Mouse (Mus musculus): ENCODE measurements around the gene Gm49320. TPM values are rescaled to one million over a fixed set of nuclear protein-coding genes. Genes with fewer than 3 reads are reported as not detected.
A peak's percentile ranks its signal among the peaks of the same experiment; 100 is the strongest.

Gm49320 gene
- polyA plus RNA-seq, 1 experiment from 2014 or later, result 0.34 TPM

GRCm38 (mm10) chr8:4263105-4263791 is 24.6 kb downstream of the Gm49320 start:
- H3K4me1 ChIP-seq (replicated peaks), result peaks cover 13% of the 10 kb centered on the region
- 80% methylated on average over 8 of the region's 8 CpGs for WGBS
- ATAC-seq (replicated peaks; ENCODE audit: insufficient number of reproducible peaks, insufficient read depth, low FRiP score, low read depth), result no peak
- no peaks in the 10 kb centered on the region for H3K9me3 ChIP-seq (replicated peaks)
- H3K36me3 ChIP-seq, result peaks cover 81% of the 10 kb centered on the region
- H3K9ac ChIP-seq, result no peak overlapping the region
- no peak overlapping the region for H3K4me2 ChIP-seq
- no peak overlapping the region for H3K4me3 ChIP-seq
- no peak overlapping the region for H3K27ac ChIP-seq
- no peaks in the 10 kb centered on the region for H3K27me3 ChIP-seq

GRCm38 (mm10) chr8:4265160-4265914 is 26.7 kb downstream of the Gm49320 start:
- Histone ChIP-seq H3K4me3 (no peak overlapping the region), H3K27ac (no peak overlapping the region), H3K4me2 (no peak overlapping the region), H3K9ac (no peak overlapping the region), H3K9me3 (replicated peaks) (no peaks in the 10 kb centered on the region), H3K27me3 (no peaks in the 10 kb centered on the region), H3K4me1 (replicated peaks) (no peaks in the 10 kb centered on the region), H3K36me3 (peaks cover 92% of the 10 kb centered on the region)
- ATAC-seq (replicated peaks; ENCODE audit: insufficient number of reproducible peaks, insufficient read depth, low FRiP score, low read depth), result no peak
- 90% methylated on average over 15 of the region's 15 CpGs for WGBS

DNA sequence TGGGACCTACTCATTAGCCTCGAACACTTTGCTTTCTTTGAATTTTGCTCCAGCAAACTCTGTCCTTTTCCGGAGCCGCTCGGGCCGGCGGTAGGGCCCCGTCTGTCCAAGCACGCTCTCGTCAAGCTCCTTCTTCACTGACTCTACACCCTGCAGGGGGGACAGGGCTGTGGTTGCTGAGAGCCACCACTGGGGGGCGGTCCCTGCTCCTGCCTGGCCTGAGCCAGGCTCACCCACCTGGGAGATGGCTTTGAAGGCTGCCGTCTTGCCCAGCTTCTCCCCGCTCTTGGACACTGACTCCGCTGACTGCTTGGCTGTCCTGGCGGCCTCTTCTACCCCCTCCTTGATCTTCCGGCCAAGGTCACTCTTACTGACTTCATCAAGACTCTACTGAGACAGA is 29.0 kb downstream of the Gm49320 start:
- Histone ChIP-seq H3K4me1 (replicated peaks) (no peaks in the 10 kb centered on the region), H3K36me3 (peaks cover 91% of the 10 kb centered on the region), H3K4me3 (no peak overlapping the region), H3K9ac (no peak overlapping the region), H3K27me3 (no peaks in the 10 kb centered on the region), H3K9me3 (replicated peaks) (no peaks in the 10 kb centered on the region), H3K4me2 (no peak overlapping the region), H3K27ac (no peak overlapping the region)
- ATAC-seq (replicated peaks; ENCODE audit: insufficient number of reproducible peaks, insufficient read depth, low FRiP score, low read depth), result no peak; the same call in 1 of the 2 replicates
- 79% methylated on average over 15 of the region's 15 CpGs for whole genome bisulfite sequencing

DNA sequence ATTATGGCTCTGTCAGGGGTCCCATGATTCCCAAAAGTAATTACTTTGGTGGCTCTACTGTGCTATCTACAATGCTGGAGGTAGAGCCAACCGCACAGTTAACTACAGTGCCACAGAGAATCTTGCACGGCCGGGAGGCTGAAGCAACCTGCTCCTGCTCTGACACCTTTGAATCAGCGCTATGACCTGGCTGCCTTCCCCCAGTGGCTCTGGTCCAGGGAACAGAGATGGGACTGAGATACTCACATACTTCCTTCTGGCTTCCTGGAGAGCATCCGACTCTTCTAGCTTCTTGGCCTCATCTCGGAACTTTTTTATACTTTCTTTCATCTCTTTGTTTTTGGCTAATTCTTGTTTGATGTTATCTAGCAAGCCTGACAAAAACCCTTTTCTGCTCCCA is 30.9 kb downstream of the Gm49320 start:
- Histone ChIP-seq H3K4me1 (replicated peaks) (peaks cover 3% of the 10 kb centered on the region), H3K9ac (no peak overlapping the region), H3K27me3 (no peaks in the 10 kb centered on the region), H3K4me3 (no peak overlapping the region), H3K4me2 (no peak overlapping the region), H3K9me3 (replicated peaks) (no peaks in the 10 kb centered on the region), H3K36me3 (peaks cover 91% of the 10 kb centered on the region), H3K27ac (no peak overlapping the region)
- ATAC-seq (replicated peaks; ENCODE audit: insufficient number of reproducible peaks, insufficient read depth, low FRiP score, low read depth), result no peak
- 88% methylated on average over 6 of the region's 6 CpGs for WGBS

DNA sequence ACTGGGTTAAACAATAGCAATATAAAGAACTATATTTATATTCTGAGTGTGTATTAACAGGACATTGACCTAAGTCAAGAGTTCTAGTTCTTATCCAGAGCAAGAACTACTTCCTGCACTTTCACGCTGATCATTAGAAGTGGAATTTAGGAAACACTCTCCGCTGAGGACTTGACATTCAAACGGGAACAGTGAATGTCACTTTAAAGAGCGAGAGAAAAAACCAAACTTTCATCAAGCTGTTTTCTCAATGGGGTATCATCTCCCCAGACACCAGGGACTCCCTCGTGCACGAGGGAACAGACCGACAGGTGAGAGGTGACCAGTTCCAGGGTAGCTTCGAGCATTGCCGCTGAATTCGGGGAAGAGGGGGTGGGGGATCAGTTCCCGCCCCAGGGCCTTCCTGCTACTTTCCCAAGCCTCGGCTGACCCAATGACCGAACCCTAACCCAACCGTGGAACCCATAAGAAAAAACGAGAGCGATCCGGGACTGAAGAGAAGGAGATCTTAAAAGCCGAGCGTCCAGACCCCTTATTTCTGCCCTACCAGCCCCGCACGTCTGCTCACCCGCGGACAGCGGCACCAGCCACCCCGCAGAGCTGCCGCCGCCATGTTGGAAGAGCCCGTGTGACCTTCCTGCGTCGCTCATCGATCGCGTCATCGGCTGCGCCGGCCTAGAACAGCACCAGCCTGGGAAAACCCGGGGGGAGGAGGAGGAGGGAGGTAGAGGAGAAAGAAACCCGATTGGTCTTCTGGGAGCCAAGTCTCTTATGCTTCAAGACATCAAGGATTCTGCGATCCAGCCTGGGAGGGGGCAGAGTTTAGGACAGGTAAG is 36.8 kb downstream of the Gm49320 start, which contains the start of gene Timm44:
Gene Timm44 (minus strand): TSS at position 639 of the 836 bp plus-strand sequence.
- H3K9me3 ChIP-seq (replicated peaks), result no peaks in the 10 kb centered on the region
- peak; percentile 93 for ATAC-seq (replicated peaks; ENCODE audit: insufficient number of reproducible peaks, insufficient read depth, low FRiP score, low read depth)
- peak within 1 kb of the TSS; percentile 82 for H3K4me2 ChIP-seq
- no peaks in the 10 kb centered on the region for H3K27me3 ChIP-seq
- peaks cover 13% of the 10 kb centered on the region for H3K4me1 ChIP-seq (replicated peaks)
- peak within 1 kb of the TSS; percentile 80 for H3K9ac ChIP-seq
- H3K27ac ChIP-seq, result peak within 1 kb of the TSS; percentile 79
- H3K4me3 ChIP-seq, result peak within 1 kb of the TSS; percentile 79
- peaks cover 32% of the 10 kb centered on the region for H3K36me3 ChIP-seq
- under 1% methylated on average over 39 of the region's 39 CpGs for WGBS

DNA sequence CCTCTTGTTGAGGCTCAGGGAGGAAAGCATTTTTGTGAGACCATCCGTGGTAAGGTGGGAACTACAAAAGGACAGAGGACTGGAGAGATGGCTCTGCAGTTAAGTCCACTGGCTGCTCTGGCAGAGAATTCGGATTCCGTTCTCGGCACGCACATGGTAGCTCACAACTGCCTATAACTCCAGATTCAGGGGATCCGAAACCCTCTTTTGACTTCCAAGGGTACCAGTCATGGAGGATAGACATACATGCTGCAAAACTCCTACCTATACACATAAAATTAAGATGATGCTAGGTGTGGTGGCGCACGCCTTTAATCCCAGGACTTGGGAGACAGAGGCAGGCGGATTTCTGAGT is 37.4 kb downstream of the Gm49320 start:
- WGBS, result 25% methylated on average over 9 of the region's 9 CpGs
- Histone ChIP-seq H3K9me3 (replicated peaks) (no peaks in the 10 kb centered on the region), H3K4me3 (peak overlapping the region; percentile 79), H3K27ac (peak overlapping the region; percentile 79), H3K4me2 (peak overlapping the region; percentile 82), H3K27me3 (no peaks in the 10 kb centered on the region), H3K4me1 (replicated peaks) (peaks cover 13% of the 10 kb centered on the region), H3K9ac (peak overlapping the region; percentile 80), H3K36me3 (peaks cover 26% of the 10 kb centered on the region)
- no peak; the same call in 1 of the 2 replicates for ATAC-seq (replicated peaks; ENCODE audit: insufficient number of reproducible peaks, insufficient read depth, low FRiP score, low read depth)

GRCm38 (mm10) chr8:4292738-4293137 is 54.1 kb downstream of the Gm49320 start:
- ATAC-seq (replicated peaks; ENCODE audit: insufficient number of reproducible peaks, insufficient read depth, low FRiP score, low read depth), result no peak
- H3K36me3 ChIP-seq, result peaks cover 95% of the 10 kb centered on the region

GRCm38 (mm10) chr8:4297822-4298221 is 59.2 kb downstream of the Gm49320 start:
- no peak overlapping the region for H3K27ac ChIP-seq
- H3K4me2 ChIP-seq, result no peak overlapping the region
- H3K4me3 ChIP-seq, result no peak overlapping the region
- H3K36me3 ChIP-seq, result peaks cover 89% of the 10 kb centered on the region
- no peak for ATAC-seq (replicated peaks; ENCODE audit: insufficient number of reproducible peaks, insufficient read depth, low FRiP score, low read depth)
- WGBS, result 70% methylated on average over 4 of the region's 4 CpGs
- H3K9ac ChIP-seq, result no peak overlapping the region
- H3K9me3 ChIP-seq (replicated peaks), result no peaks in the 10 kb centered on the region
- no peaks in the 10 kb centered on the region for H3K4me1 ChIP-seq (replicated peaks)
- H3K27me3 ChIP-seq, result no peaks in the 10 kb centered on the region

More at GRCm38 (mm10) chr8:4292738-4293137, 54.1 kb downstream of the Gm49320 start:
- 91% methylated on average over 5 of the region's 5 CpGs for WGBS
- Histone ChIP-seq H3K27me3 (no peaks in the 10 kb centered on the region), H3K9me3 (replicated peaks) (no peaks in the 10 kb centered on the region), H3K4me3 (no peak overlapping the region), H3K4me2 (no peak overlapping the region), H3K27ac (no peak overlapping the region), H3K9ac (no peak overlapping the region), H3K4me1 (replicated peaks) (no peaks in the 10 kb centered on the region)

Other genes with a start within 250 kb of the Gm49320 start
- gene Cd209f, start 133.0 kb upstream of the Gm49320 start, polyA plus RNA-seq (2015; fragmentation: Nextera tagmentation; extraction: Ambion mirVana), result not detected in 2 replicates
- gene Cd209g, start 104.8 kb upstream of the Gm49320 start, polyA plus RNA-seq (2015; fragmentation: Nextera tagmentation; extraction: Ambion mirVana), result not detected in 2 replicates
- 12.9 and 18.3 TPM in 2 replicates for gene Evi5l, start 72.3 kb upstream of the Gm49320 start, polyA plus RNA-seq (2015; fragmentation: Nextera tagmentation; extraction: Ambion mirVana)
- gene Prr36, start 21.4 kb upstream of the Gm49320 start, polyA plus RNA-seq (2015; fragmentation: Nextera tagmentation; extraction: Ambion mirVana), result 0.44 and 0.95 TPM in 2 replicates
- 0.11 and 0.49 TPM in 2 replicates for gene Lrrc8e, start 12.0 kb upstream of the Gm49320 start, polyA plus RNA-seq (2015; fragmentation: Nextera tagmentation; extraction: Ambion mirVana)
- 21.0 and 24.6 TPM in 2 replicates for gene Map2k7, start 125 bp upstream of the Gm49320 start, polyA plus RNA-seq (2015; fragmentation: Nextera tagmentation; extraction: Ambion mirVana)
- gene Tgfbr3l, start 9.3 kb downstream of the Gm49320 start, polyA plus RNA-seq (2015; fragmentation: Nextera tagmentation; extraction: Ambion mirVana), result 3.0 and 3.3 TPM in 2 replicates
- gene Snapc2, start 14.2 kb downstream of the Gm49320 start, polyA plus RNA-seq (2015; fragmentation: Nextera tagmentation; extraction: Ambion mirVana), result 37.7 and 47.0 TPM in 2 replicates
- gene Ctxn1, start 20.4 kb downstream of the Gm49320 start, polyA plus RNA-seq (2015; fragmentation: Nextera tagmentation; extraction: Ambion mirVana), result 27.8 and 37.3 TPM in 2 replicates
- 59.5 and 60.2 TPM in 2 replicates for gene Timm44, start 37.0 kb downstream of the Gm49320 start, polyA plus RNA-seq (2015; fragmentation: Nextera tagmentation; extraction: Ambion mirVana)
- 15.7 and 63.4 TPM in 2 replicates for gene Ccl25, start 86.3 kb downstream of the Gm49320 start, polyA plus RNA-seq (2015; fragmentation: Nextera tagmentation; extraction: Ambion mirVana)
- 160 and 165 TPM in 2 replicates for gene Elavl1, start 86.5 kb downstream of the Gm49320 start, polyA plus RNA-seq (2015; fragmentation: Nextera tagmentation; extraction: Ambion mirVana)

All from heart, embryonic 15.5 days (tissue).